Mouse (Mus musculus) kidney, embryonic 16.5 days (tissue): ENCODE measurements at regions not wholly inside any gene's neighbourhood (a gene's known extent, or its start where the extent isn't known, plus 50 kb on each side); places are given as distances from the start of the nearest gene placed in this dataset.
"Not testable (repeated sequence)": the region's sequence is repeated elsewhere in the genome, so short reads cannot be mapped to it uniquely, and the experiment has no call there.

Experiments
- ATAC-seq: fragments of 200-750 bp; cut with Nextera tagmentation; 2 replicates; pipeline ENCODE4 v1.8.0; 2017; ENCODE audit warnings: moderate TSS enrichment; ENCODE audit not compliant: low FRiP score, low TSS enrichment
- H3K27ac ChIP-seq: fragments of 300-500 bp; sonication (generic); 2 replicates; pipeline ENCODE4 v1.5.1; 2014; ENCODE audit warnings: low read length
- H3K27me3 ChIP-seq: fragments of 300-500 bp; sonication (generic); 2 replicates; pipeline ENCODE4 v1.6.1; 2014; ENCODE audit warnings: low read length, control low read depth, mixed read lengths; ENCODE audit not compliant: insufficient read depth
- H3K36me3 ChIP-seq: fragments of 300-500 bp; sonication (generic); 2 replicates; pipeline ENCODE4 v1.6.1; 2014; ENCODE audit warnings: low read length, control low read depth, mixed read lengths; ENCODE audit not compliant: insufficient read depth
- H3K4me1 ChIP-seq: fragments of 300-500 bp; sonication (generic); 2 replicates; pipeline ENCODE4 v1.6.1; 2014; ENCODE audit warnings: low read length, control low read depth, mixed read lengths; ENCODE audit not compliant: insufficient read depth
- H3K4me2 ChIP-seq: fragments of 300-500 bp; sonication (generic); replicated peaks from 2 replicates; pipeline ENCODE4 v1.6.1; 2014; ENCODE audit warnings: low read depth, low read length
- H3K4me3 ChIP-seq: fragments of 300-500 bp; sonication (generic); 2 replicates; pipeline ENCODE4 v1.5.1; 2014; ENCODE audit warnings: mild to moderate bottlenecking, low read length
- H3K9ac ChIP-seq: fragments of 300-500 bp; sonication (generic); replicated peaks from 2 replicates; pipeline ENCODE4 v1.6.1; 2014; ENCODE audit warnings: low read length
- H3K9me3 ChIP-seq: fragments of 300-500 bp; sonication (generic); 2 replicates; pipeline ENCODE4 v1.6.1; 2016; ENCODE audit warnings: low read length, control low read depth
- WGBS: fragments of 180-500 bp; shearing (Covaris S2); extraction: QIAGEN DNeasy Blood & Tissue Kit; methylation state at CpG from one replicate; pipeline ENCODE4 v1.1.7; 2014; 5-methylcytosine and 5-hydroxymethylcytosine counted together

DNA sequence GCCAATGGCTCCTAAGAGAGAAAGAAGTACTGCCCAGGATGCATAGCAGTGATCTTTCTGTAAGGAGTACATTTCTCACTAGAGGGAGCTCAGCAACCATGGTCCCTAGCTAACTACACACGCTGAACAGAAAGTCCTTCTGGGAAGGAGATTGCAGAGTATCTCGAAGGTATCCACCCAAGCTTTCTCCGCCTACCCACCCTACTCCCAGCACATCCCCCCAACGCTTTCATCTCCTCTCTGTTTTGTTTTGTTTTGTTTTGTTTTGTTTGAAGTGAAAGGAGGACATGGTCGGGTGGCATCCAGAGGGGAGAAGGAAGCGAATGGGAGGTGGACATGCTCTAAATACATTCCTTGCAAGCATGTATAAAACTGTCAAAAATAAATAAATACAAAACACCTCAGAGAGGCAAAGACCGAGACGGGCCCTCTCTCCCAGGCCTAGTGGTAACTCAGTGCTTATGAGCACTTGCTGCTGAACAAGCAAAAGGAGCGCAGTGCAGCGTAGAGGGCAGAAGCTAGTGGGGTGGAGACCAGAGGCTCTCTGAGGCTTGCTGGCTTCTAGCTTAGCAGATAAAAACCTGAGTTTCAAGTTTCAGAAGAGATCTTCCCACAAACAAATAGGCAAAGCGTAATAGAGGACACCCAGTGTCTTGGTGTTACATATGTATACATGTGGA lies 83.9 kb upstream of the Gcfc2 start:
- peak overlapping the region; percentile 49 for H3K4me2 ChIP-seq
- no peak overlapping the region for H3K27ac ChIP-seq
- H3K4me1 ChIP-seq = no peaks in the 10 kb centered on the region
- H3K9me3 ChIP-seq = no peaks in the 10 kb centered on the region
- H3K4me3 ChIP-seq = peak overlapping the region; percentile 36
- 24% methylated on average over 11 of the region's 11 CpGs for WGBS
- H3K36me3 ChIP-seq = no peaks in the 10 kb centered on the region
- peak overlapping the region; percentile 43 for H3K9ac ChIP-seq
- H3K27me3 ChIP-seq = no peaks in the 10 kb centered on the region
- ATAC-seq = peak; percentile 96

DNA sequence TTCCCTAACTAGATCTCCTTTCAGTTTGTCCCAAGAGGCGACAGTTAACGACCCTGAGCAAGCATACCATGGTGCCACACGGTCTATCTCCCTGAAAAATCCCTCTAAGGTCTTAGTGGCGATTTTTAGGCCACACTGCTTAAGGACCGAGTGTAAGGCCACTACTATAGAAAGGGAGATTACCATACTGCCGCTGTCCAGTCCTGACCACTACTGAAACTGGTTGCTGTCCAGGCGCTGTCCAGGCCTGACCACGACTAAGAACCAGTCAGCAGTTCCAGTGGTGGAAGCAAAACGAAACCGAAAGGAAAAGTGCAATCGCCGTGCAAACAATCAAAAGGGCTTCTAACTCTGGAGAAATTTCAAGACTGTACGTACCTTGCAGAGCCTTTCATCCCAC lies 55.3 kb upstream of the Gcfc2 start:
- not testable (repeated sequence) for H3K27me3 ChIP-seq, H3K9me3 ChIP-seq, H3K36me3 ChIP-seq, H3K4me3 ChIP-seq, H3K27ac ChIP-seq, ATAC-seq, H3K4me2 ChIP-seq, H3K4me1 ChIP-seq, H3K9ac ChIP-seq
- WGBS = 86% methylated on average over 13 of the region's 13 CpGs
